Mouse (Mus musculus) embryonic facial prominence, embryonic 11.5 days (tissue): ENCODE data around the gene Elavl2. TPM values are rescaled to one million over a fixed set of nuclear protein-coding genes. Genes with fewer than 3 reads are reported as not detected.
"Not testable (repeated sequence)": the region's sequence is repeated elsewhere in the genome, so short reads cannot be mapped to it uniquely, and the experiment has no call there.

Experiments
- ATAC-seq: fragments of 200-750 bp; cut with Nextera tagmentation; replicated peaks from 2 replicates; pipeline ENCODE4 v1.8.0; 2017; ENCODE audit warnings: low read depth; ENCODE audit not compliant: insufficient number of reproducible peaks, low FRiP score, low TSS enrichment
- DNase-seq: peaks from one replicate; pipeline ENCODE4 v3.0.0-alpha.2; 2015; ENCODE audit warnings: low spot score
- H3K27ac ChIP-seq: fragments of 300-500 bp; sonication (generic); replicated peaks from 2 replicates; pipeline ENCODE4 v1.5.1; 2014; ENCODE audit warnings: mild to moderate bottlenecking, low read depth, low read length, control low read depth
- H3K27me3 ChIP-seq: fragments of 300-500 bp; sonication (generic); 2 replicates; pipeline ENCODE4 v1.6.1; 2014; ENCODE audit warnings: mild to moderate bottlenecking, low read length, moderate library complexity, mixed read lengths; ENCODE audit not compliant: control insufficient read depth, insufficient read depth
- H3K36me3 ChIP-seq: fragments of 300-500 bp; sonication (generic); replicated peaks from 2 replicates; pipeline ENCODE4 v1.6.1; 2014; ENCODE audit warnings: low read depth, mild to moderate bottlenecking, low read length, moderate library complexity, mixed read lengths; ENCODE audit not compliant: control insufficient read depth, insufficient read depth
- H3K4me1 ChIP-seq: fragments of 300-500 bp; sonication (generic); 2 replicates; pipeline ENCODE4 v1.6.1; 2014; ENCODE audit warnings: low read length, mixed read lengths; ENCODE audit not compliant: control insufficient read depth, insufficient read depth
- H3K4me2 ChIP-seq: fragments of 300-500 bp; sonication (generic); 2 replicates; pipeline ENCODE4 v1.6.1; 2014; ENCODE audit warnings: low read depth, mild to moderate bottlenecking, control low read depth, low read length, moderate library complexity
- H3K4me3 ChIP-seq: fragments of 300-500 bp; sonication (generic); 2 replicates; pipeline ENCODE4 v1.5.1; 2014; ENCODE audit warnings: low read depth, low read length, control low read depth
- H3K9ac ChIP-seq: fragments of 300-500 bp; sonication (generic); replicated peaks from 2 replicates; pipeline ENCODE4 v1.6.1; 2014; ENCODE audit warnings: mild to moderate bottlenecking, control low read depth, low read length
- H3K9me3 ChIP-seq: fragments of 300-500 bp; sonication (generic); replicated peaks from 2 replicates; pipeline ENCODE4 v1.6.1; 2016; ENCODE audit warnings: mild to moderate bottlenecking, low read length, inconsistent platforms, mixed read lengths; ENCODE audit not compliant: control insufficient read depth
- WGBS: fragments of 180-500 bp; shearing (Covaris S2); extraction: QIAGEN DNeasy Blood & Tissue Kit; methylation state at CpG from one replicate; pipeline ENCODE4 v1.1.7; 2014; 5-methylcytosine and 5-hydroxymethylcytosine counted together
- polyA plus RNA-seq: library from polyadenylated mRNA; unstranded; fragments of >200 nt; fragmentation: Nextera tagmentation; extraction: Ambion mirVana; gene quantifications from 2 replicates; pipeline ENCODE4 v1.2.1, GENCODE M21; 2014

The Elavl2 gene
- polyA plus RNA-seq, 1 experiment from 2014 or later: 25.9 TPM

- Histone ChIP-seq H3K27ac (no peak overlapping the region), H3K27me3 (no peaks in the 10 kb centered on the region), H3K4me2 (no peak overlapping the region), H3K9ac (no peak overlapping the region), H3K4me1 (no peaks in the 10 kb centered on the region), H3K9me3 (no peaks in the 10 kb centered on the region), H3K4me3 (no peak overlapping the region), H3K36me3 (no peaks in the 10 kb centered on the region)
- DNase-seq: no peak
- no peak for ATAC-seq
- WGBS: 92% methylated on average over 4 of the region's 4 CpGs
Observed at GRCm38 (mm10) chr4:91260622-91261021, 140.0 kb downstream of the Elavl2 start.

GRCm38 (mm10) chr4:91248650-91249049 lies 151.9 kb downstream of the Elavl2 start:
- no peak overlapping the region for H3K4me2 ChIP-seq
- H3K9me3 ChIP-seq: no peaks in the 10 kb centered on the region
- ATAC-seq (no peak), DNase-seq (no peak)
- no peak overlapping the region for H3K27ac ChIP-seq
- no peak overlapping the region for H3K9ac ChIP-seq
- H3K27me3 ChIP-seq: no peaks in the 10 kb centered on the region
- no peak overlapping the region for H3K4me3 ChIP-seq
- H3K36me3 ChIP-seq: no peaks in the 10 kb centered on the region
- no peaks in the 10 kb centered on the region for H3K4me1 ChIP-seq
- 84% methylated on average over 1 of the region's 1 CpGs for WGBS

- H3K4me2 ChIP-seq, H3K4me3 ChIP-seq, H3K4me1 ChIP-seq, H3K27me3 ChIP-seq, H3K36me3 ChIP-seq, H3K9ac ChIP-seq, ATAC-seq, H3K9me3 ChIP-seq, H3K27ac ChIP-seq, DNase-seq: not testable (repeated sequence)
- 85% methylated on average over 4 of the region's 8 CpGs for WGBS
Observed at GRCm38 (mm10) chr4:91245136-91245535, 155.4 kb downstream of the Elavl2 start.

GRCm38 (mm10) chr4:91244554-91244953 lies 156.0 kb downstream of the Elavl2 start:
- no peaks in the 10 kb centered on the region for H3K4me1 ChIP-seq
- DNase-seq (no peak), ATAC-seq (no peak)
- no peak overlapping the region for H3K27ac ChIP-seq
- no peaks in the 10 kb centered on the region for H3K36me3 ChIP-seq
- H3K27me3 ChIP-seq: no peaks in the 10 kb centered on the region
- H3K4me2 ChIP-seq: no peak overlapping the region
- no peaks in the 10 kb centered on the region for H3K9me3 ChIP-seq
- H3K9ac ChIP-seq: no peak overlapping the region
- H3K4me3 ChIP-seq: no peak overlapping the region
- WGBS: 77% methylated on average over 9 of the region's 9 CpGs

- no peak for DNase-seq
- ATAC-seq: no peak
- Histone ChIP-seq H3K36me3 (no peaks in the 10 kb centered on the region), H3K9me3 (no peaks in the 10 kb centered on the region), H3K27ac (no peak overlapping the region), H3K9ac (no peak overlapping the region), H3K27me3 (no peaks in the 10 kb centered on the region), H3K4me2 (no peak overlapping the region), H3K4me3 (no peak overlapping the region), H3K4me1 (no peaks in the 10 kb centered on the region)
- WGBS: 91% methylated on average over 4 of the region's 4 CpGs
Observed at GRCm38 (mm10) chr4:91243896-91244295, 156.7 kb downstream of the Elavl2 start.

GRCm38 (mm10) chr4:91238739-91239485 lies 161.7 kb downstream of the Elavl2 start:
- 77% methylated on average over 6 of the region's 6 CpGs for WGBS
- DNase-seq (no peak), ATAC-seq (no peak)
- Histone ChIP-seq H3K4me2 (no peak overlapping the region), H3K4me1 (no peaks in the 10 kb centered on the region), H3K27ac (no peak overlapping the region), H3K9me3 (no peaks in the 10 kb centered on the region), H3K4me3 (no peak overlapping the region), H3K36me3 (no peaks in the 10 kb centered on the region), H3K27me3 (no peaks in the 10 kb centered on the region), H3K9ac (no peak overlapping the region)

GRCm38 (mm10) chr4:91236976-91237375 lies 163.6 kb downstream of the Elavl2 start:
- no peaks in the 10 kb centered on the region for H3K9me3 ChIP-seq
- H3K4me3 ChIP-seq: no peak overlapping the region
- H3K27me3 ChIP-seq: no peaks in the 10 kb centered on the region
- no peak overlapping the region for H3K9ac ChIP-seq
- no peak overlapping the region for H3K27ac ChIP-seq
- DNase-seq (peak; percentile 65), ATAC-seq (peak; percentile 77; the same call in 1 of the 2 replicates)
- no peak overlapping the region for H3K4me2 ChIP-seq
- no peaks in the 10 kb centered on the region for H3K4me1 ChIP-seq
- 19% methylated on average over 7 of the region's 7 CpGs for WGBS
- no peaks in the 10 kb centered on the region for H3K36me3 ChIP-seq

GRCm38 (mm10) chr4:91234941-91235340 lies 165.6 kb downstream of the Elavl2 start:
- H3K9ac ChIP-seq: no peak overlapping the region
- H3K27ac ChIP-seq: no peak overlapping the region
- WGBS: 91% methylated on average over 6 of the region's 6 CpGs
- H3K4me1 ChIP-seq: no peaks in the 10 kb centered on the region
- no peak for ATAC-seq
- no peak overlapping the region for H3K4me3 ChIP-seq
- H3K9me3 ChIP-seq: no peaks in the 10 kb centered on the region
- no peak overlapping the region for H3K4me2 ChIP-seq
- H3K27me3 ChIP-seq: no peaks in the 10 kb centered on the region
- no peaks in the 10 kb centered on the region for H3K36me3 ChIP-seq
- no peak for DNase-seq
